Mouse (Mus musculus) ZHBTc4 (cell line): ENCODE results near the gene Nectin2.

Source experiments
- DNase-seq: peaks from one replicate; pipeline ENCODE4 v3.0.0-alpha.2; 2011; ENCODE audit warnings: low read depth, low spot score

Gene Nectin2

GRCm38 (mm10) chr7:19745971-19746370, 4.3 kb downstream of the Nectin2 start:
- no peak for DNase-seq

GRCm38 (mm10) chr7:19744590-19745385, 5.5 kb downstream of the Nectin2 start:
- DNase-seq = no peak

GRCm38 (mm10) chr7:19743791-19744190, 6.5 kb downstream of the Nectin2 start:
- DNase-seq = no peak

- DNase-seq = peak; percentile 64
Observed at GRCm38 (mm10) chr7:19742468-19742867, 7.8 kb downstream of the Nectin2 start.

GRCm38 (mm10) chr7:19741329-19742031, 8.8 kb downstream of the Nectin2 start:
- peak; percentile 95 for DNase-seq

- DNase-seq = peak; percentile 86
Observed at GRCm38 (mm10) chr7:19740269-19740668, 10.0 kb downstream of the Nectin2 start.

- DNase-seq = peak; percentile 56
Observed at GRCm38 (mm10) chr7:19738771-19739170, 11.5 kb downstream of the Nectin2 start.

GRCm38 (mm10) chr7:19736389-19737057, 13.8 kb downstream of the Nectin2 start:
- DNase-seq = no peak

- no peak for DNase-seq
Observed at GRCm38 (mm10) chr7:19734178-19734666, 16.1 kb downstream of the Nectin2 start.

- no peak for DNase-seq
Observed at GRCm38 (mm10) chr7:19726541-19726940, 23.7 kb downstream of the Nectin2 start.

- DNase-seq = no peak
Observed at GRCm38 (mm10) chr7:19724167-19724566, 26.1 kb downstream of the Nectin2 start.

- no peak for DNase-seq
Observed at GRCm38 (mm10) chr7:19722754-19723195, 27.5 kb downstream of the Nectin2 start.

- DNase-seq = no peak
Observed at GRCm38 (mm10) chr7:19719200-19719599, 31.1 kb downstream of the Nectin2 start.

- DNase-seq = no peak
Observed at GRCm38 (mm10) chr7:19718297-19718952, 31.9 kb downstream of the Nectin2 start.

- DNase-seq = no peak
Observed at GRCm38 (mm10) chr7:19717346-19717745, 32.9 kb downstream of the Nectin2 start.

GRCm38 (mm10) chr7:19716822-19717221, 33.5 kb downstream of the Nectin2 start:
- DNase-seq = no peak

- DNase-seq = no peak
Observed at GRCm38 (mm10) chr7:19716055-19716682, 34.1 kb downstream of the Nectin2 start.

GRCm38 (mm10) chr7:19715239-19716054, 34.8 kb downstream of the Nectin2 start, which contains the start of gene Tomm40:
Gene Tomm40, minus strand, starts transcription at chr7:19715438.
- peak; percentile 100 for DNase-seq

GRCm38 (mm10) chr7:19714836-19715235, 35.4 kb downstream of the Nectin2 start:
- DNase-seq = no peak

GRCm38 (mm10) chr7:19713598-19713997, 36.7 kb downstream of the Nectin2 start:
- no peak for DNase-seq
